Mouse (Mus musculus) frontal cortex, postnatal 36 days (tissue): ENCODE results near the gene C130079G13Rik.
"Not testable (repeated sequence)": the region's sequence is repeated elsewhere in the genome, so short reads cannot be mapped to it uniquely, and the experiment has no call there.

Experiments used
- DNase-seq, 2 experiments: peaks; one replicate each; pipeline ENCODE4 v3.0.0; 2022; ENCODE audit warnings: low spot score in 2 of 2

The C130079G13Rik gene

GRCm38 (mm10) chr3:59924914-59925313, at the start of gene C130079G13Rik:
TSS of gene C130079G13Rik (plus strand) at chr3:59925214.
- DNase-seq = no peak

- not testable (repeated sequence) for DNase-seq
These were observed 47.4 kb upstream of the C130079G13Rik start for GRCm38 (mm10) chr3:59877601-59878000.

GRCm38 (mm10) chr3:59879801-59880554, 45.0 kb upstream of the C130079G13Rik start:
- DNase-seq = not testable (repeated sequence)

GRCm38 (mm10) chr3:59893276-59893675, 31.7 kb upstream of the C130079G13Rik start:
- no peak for DNase-seq

- DNase-seq = no peak
These were observed 9.6 kb downstream of the C130079G13Rik start for GRCm38 (mm10) chr3:59934621-59935020.

GRCm38 (mm10) chr3:59947294-59947950, 22.4 kb downstream of the C130079G13Rik start:
- no peak for DNase-seq

GRCm38 (mm10) chr3:59970891-59971290, 45.9 kb downstream of the C130079G13Rik start:
- no peak for DNase-seq

- no peak for DNase-seq
These were observed 49.6 kb downstream of the C130079G13Rik start for GRCm38 (mm10) chr3:59974591-59974990.
